8 mouse cellular contexts compared by ENCODE assay signal in genomic region chr6:86816586-86816985, GRCm38 (mm10). TPM values are rescaled to one million over a fixed set of nuclear protein-coding genes. Genes with fewer than 3 reads are reported as not detected.
DNase-seq lines count a peak whose midpoint lies in the region; ATAC-seq lines count a peak whose summit lies in the region.

No protein-coding gene starts in this region.

- peak; percentile 60 for DNase-seq in adrenal gland, postnatal 14 days
- no peak for DNase-seq in adrenal gland, adult 18-20 months (ENCODE audit: low spot score in 2 of 2)
- DNase-seq in midbrain, embryonic 14.5 days: peak; percentile 71
- DNase-seq in lung, postnatal 25 days (ENCODE audit: low spot score): peak; percentile 54
- DNase-seq in ovary, postnatal 10 days (ENCODE audit: low spot score): no peak
- no peak for DNase-seq in gastrocnemius, postnatal 4 days (ENCODE audit: low spot score in 2 of 2)

- no peak overlapping the region for H3K27ac ChIP-seq in midbrain, embryonic 14.5 days (replicated peaks; ENCODE audit: low read depth, low read length)
- no peak overlapping the region for H3K27ac ChIP-seq in midbrain, embryonic 13.5 days

- no peak overlapping the region for H3K4me2 ChIP-seq in midbrain, embryonic 14.5 days (ENCODE audit: low read length)
- no peak overlapping the region for H3K4me2 ChIP-seq in midbrain, embryonic 13.5 days (replicated peaks)

- 20% methylated on average over 8 of the region's 8 CpGs for WGBS in midbrain, embryonic 14.5 days
- WGBS in midbrain, embryonic 13.5 days: 23% methylated on average over 8 of the region's 8 CpGs

- no peak for ATAC-seq in midbrain, embryonic 14.5 days (ENCODE audit: low FRiP score, low TSS enrichment)
- ATAC-seq in midbrain, embryonic 13.5 days: no peak
- ATAC-seq in granulocyte monocyte progenitor cell, adult 5-6 weeks (replicated peaks; ENCODE audit: poor library complexity, severe bottlenecking): peak; percentile 46

- H3K4me3 ChIP-seq in midbrain, embryonic 14.5 days (replicated peaks; ENCODE audit: low read depth, low read length): no peak overlapping the region
- no peak overlapping the region for H3K4me3 ChIP-seq in midbrain, embryonic 13.5 days (replicated peaks)

- H3K27me3 ChIP-seq in midbrain, embryonic 14.5 days (ENCODE audit: control insufficient read depth, insufficient read depth, low read length): no peaks in the 10 kb centered on the region
- H3K27me3 ChIP-seq in midbrain, embryonic 13.5 days: no peaks in the 10 kb centered on the region

- peaks cover 4% of the 10 kb centered on the region; the same call in 1 of the 2 replicates for H3K4me1 ChIP-seq in midbrain, embryonic 14.5 days (ENCODE audit: control insufficient read depth, insufficient read depth, low read length)
- H3K4me1 ChIP-seq in midbrain, embryonic 13.5 days (replicated peaks): peaks cover 9% of the 10 kb centered on the region

- H3K9me3 ChIP-seq in midbrain, embryonic 14.5 days (ENCODE audit: control insufficient read depth, low read length): no peaks in the 10 kb centered on the region
- H3K9me3 ChIP-seq in midbrain, embryonic 13.5 days: no peaks in the 10 kb centered on the region

- H3K36me3 ChIP-seq in midbrain, embryonic 14.5 days (ENCODE audit: control insufficient read depth, insufficient read depth, low read length): no peaks in the 10 kb centered on the region
- no peaks in the 10 kb centered on the region for H3K36me3 ChIP-seq in midbrain, embryonic 13.5 days

- no peak overlapping the region for H3K9ac ChIP-seq in midbrain, embryonic 14.5 days (replicated peaks; ENCODE audit: low read length)
- no peak overlapping the region for H3K9ac ChIP-seq in midbrain, embryonic 13.5 days (replicated peaks)

RNA-seq across cellular contexts. Expression of gene Anxa4, which starts 23.2 kb away (rescaled TPM):
- 54.6 and 55.5 TPM in 2 replicates for total RNA-seq in adrenal gland, postnatal 14 days (2021)
- 10 to 100 TPM; 76.0 to 82.7 TPM for total RNA-seq in adrenal gland, adult 18-20 months (2021)
- 2.8 and 5.6 TPM in 2 replicates for polyA plus RNA-seq in midbrain, embryonic 14.5 days (2014; fragmentation: Nextera tagmentation; extraction: Ambion mirVana)
- polyA plus RNA-seq in midbrain, embryonic 13.5 days (2015; fragmentation: Nextera tagmentation; extraction: Ambion mirVana): 3.2 and 3.4 TPM in 2 replicates
- 11.9 and 16.4 TPM in 2 replicates for total RNA-seq in granulocyte monocyte progenitor cell, adult 5-6 weeks (2014; fragmentation: Nextera tagmentation)
- 16.4 and 17.7 TPM in 2 replicates for total RNA-seq in granulocyte monocyte progenitor cell, adult 5-6 weeks (2017)
- total RNA-seq in gastrocnemius, postnatal 4 days (2021): 10 to 100 TPM; 48.9 to 49.5 TPM

RNA-seq across cellular contexts. Expression of gene Aak1, which starts 32.7 kb away (rescaled TPM):
- 81.9 and 88.8 TPM in 2 replicates for total RNA-seq in adrenal gland, postnatal 14 days (2021)
- 100 to 1,000 TPM; 104 to 109 TPM for total RNA-seq in adrenal gland, adult 18-20 months (2021)
- 41.9 and 43.9 TPM in 2 replicates for polyA plus RNA-seq in midbrain, embryonic 14.5 days (2014; fragmentation: Nextera tagmentation; extraction: Ambion mirVana)
- polyA plus RNA-seq in midbrain, embryonic 13.5 days (2015; fragmentation: Nextera tagmentation; extraction: Ambion mirVana): 32.1 and 34.4 TPM in 2 replicates
- 28.2 and 40.2 TPM in 2 replicates for total RNA-seq in granulocyte monocyte progenitor cell, adult 5-6 weeks (2014; fragmentation: Nextera tagmentation)
- 6.5 and 6.7 TPM in 2 replicates for total RNA-seq in granulocyte monocyte progenitor cell, adult 5-6 weeks (2017)
- 10 to 100 TPM; 57.9 to 69.9 TPM for total RNA-seq in gastrocnemius, postnatal 4 days (2021)

Comparison
In these comparisons a context has a peak if more than half of its experiments do, and no peak if none do; other contexts are left out.
1. DNase-seq: peak in adrenal gland, postnatal 14 days (single experiment), midbrain, embryonic 14.5 days (single experiment) and lung, postnatal 25 days (single experiment); none in adrenal gland, adult 18-20 months (0 of 2), ovary, postnatal 10 days (single experiment) and gastrocnemius, postnatal 4 days (0 of 2).